Mouse (Mus musculus) midbrain, embryonic 11.5 days (tissue): ENCODE measurements around the gene Stx18. TPM values are rescaled to one million over a fixed set of nuclear protein-coding genes. Genes with fewer than 3 reads are reported as not detected.

Experiments
- ATAC-seq: fragments of 200-750 bp; cut with Nextera tagmentation; 2 replicates; pipeline ENCODE4 v1.8.0; 2017; ENCODE audit warnings: moderate TSS enrichment, moderate library complexity; ENCODE audit not compliant: low FRiP score
- DNase-seq: peaks from one replicate; pipeline ENCODE4 v3.0.0; 2015; ENCODE audit warnings: low spot score; ENCODE audit errors: missing footprints
- H3K27ac ChIP-seq: fragments of 300-500 bp; sonication (generic); 2 replicates; pipeline ENCODE4 v1.5.1; 2014; ENCODE audit warnings: low read depth, low read length
- H3K27me3 ChIP-seq: fragments of 300-500 bp; sonication (generic); 2 replicates; pipeline ENCODE4 v1.6.1; 2014; ENCODE audit warnings: mild to moderate bottlenecking, low read length, moderate library complexity, mixed read lengths; ENCODE audit not compliant: control insufficient read depth, insufficient read depth
- H3K36me3 ChIP-seq: fragments of 300-500 bp; sonication (generic); 2 replicates; pipeline ENCODE4 v1.6.1; 2014; ENCODE audit warnings: mild to moderate bottlenecking, low read length, moderate library complexity, mixed read lengths; ENCODE audit not compliant: control insufficient read depth, insufficient read depth
- H3K4me1 ChIP-seq: fragments of 300-500 bp; sonication (generic); 2 replicates; pipeline ENCODE4 v1.6.1; 2014; ENCODE audit warnings: low read length; ENCODE audit not compliant: control insufficient read depth, insufficient read depth
- H3K4me2 ChIP-seq: fragments of 300-500 bp; sonication (generic); 2 replicates; pipeline ENCODE4 v1.6.1; 2014; ENCODE audit warnings: mild to moderate bottlenecking, moderate library complexity
- H3K4me3 ChIP-seq: fragments of 300-500 bp; sonication (generic); 2 replicates; pipeline ENCODE4 v1.5.1; 2014; ENCODE audit warnings: low read depth, low read length
- H3K9ac ChIP-seq: fragments of 300-500 bp; sonication (generic); 2 replicates; pipeline ENCODE4 v1.6.1; 2014; ENCODE audit warnings: low read length
- H3K9me3 ChIP-seq: fragments of 300-500 bp; sonication (generic); 2 replicates; pipeline ENCODE4 v1.6.1; 2016; ENCODE audit warnings: low read length; ENCODE audit not compliant: control insufficient read depth
- WGBS: fragments of 180-500 bp; shearing (Covaris S2); extraction: QIAGEN DNeasy Blood & Tissue Kit; methylation state at CpG from one replicate; pipeline ENCODE4 v1.1.7; 2014; 5-methylcytosine and 5-hydroxymethylcytosine counted together
- polyA plus RNA-seq: library from polyadenylated mRNA; unstranded; fragments of >200 nt; fragmentation: Nextera tagmentation; extraction: Ambion mirVana; gene quantifications from 2 replicates; pipeline ENCODE4 v1.2.1, GENCODE M21; 2014

The Stx18 gene
- polyA plus RNA-seq, 1 experiment from 2014 or later: 48.6 TPM

GRCm38 (mm10) chr5:38099139-38099676, 60.7 kb downstream of the Stx18 start:
- no peak for DNase-seq
- Histone ChIP-seq H3K4me1 (no peaks in the 10 kb centered on the region), H3K27ac (no peak overlapping the region), H3K27me3 (no peaks in the 10 kb centered on the region), H3K9ac (no peak overlapping the region), H3K36me3 (no peaks in the 10 kb centered on the region), H3K9me3 (no peaks in the 10 kb centered on the region), H3K4me2 (no peak overlapping the region), H3K4me3 (no peak overlapping the region)
- WGBS: 89% methylated on average over 2 of the region's 2 CpGs
- ATAC-seq: no peak

GRCm38 (mm10) chr5:38102945-38103344, 64.4 kb downstream of the Stx18 start:
- Histone ChIP-seq H3K4me2 (no peak overlapping the region), H3K9me3 (no peaks in the 10 kb centered on the region), H3K27me3 (no peaks in the 10 kb centered on the region), H3K36me3 (no peaks in the 10 kb centered on the region), H3K9ac (no peak overlapping the region), H3K4me3 (no peak overlapping the region), H3K4me1 (no peaks in the 10 kb centered on the region), H3K27ac (no peak overlapping the region)
- DNase-seq: no peak
- WGBS: 79% methylated on average over 2 of the region's 2 CpGs
- no peak for ATAC-seq

DNA sequence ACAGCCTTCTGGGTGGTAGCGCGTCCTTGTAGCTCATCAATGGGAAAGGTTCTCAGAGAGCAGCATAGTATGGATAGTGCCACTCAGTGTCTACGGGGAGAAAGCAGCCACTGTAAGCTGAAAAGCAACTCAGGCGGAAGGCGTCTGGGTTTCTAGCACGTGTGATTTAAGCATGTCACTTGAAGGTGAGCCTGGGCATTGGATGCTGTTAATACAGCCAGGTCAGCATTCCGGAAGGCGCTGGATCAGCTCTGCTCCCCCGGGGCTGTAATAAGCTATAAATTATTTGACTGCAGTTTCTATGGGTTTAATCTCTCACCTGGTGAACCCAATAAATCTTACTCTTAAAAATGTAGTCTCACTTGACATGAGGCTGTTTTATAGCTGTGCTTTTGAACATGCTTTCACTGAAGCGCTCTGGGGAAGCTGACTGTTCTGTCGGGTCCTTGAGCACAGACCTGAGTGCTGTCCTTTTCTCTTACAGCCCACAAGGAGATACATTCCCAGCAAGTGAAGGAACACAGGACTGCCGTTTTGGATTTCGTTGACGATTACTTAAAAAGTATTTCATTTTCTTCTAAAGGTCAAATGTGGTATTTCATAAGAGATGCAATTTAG, 67.6 kb downstream of the Stx18 start:
- H3K4me3 ChIP-seq: no peak overlapping the region
- H3K36me3 ChIP-seq: no peaks in the 10 kb centered on the region
- DNase-seq: no peak
- H3K9me3 ChIP-seq: no peaks in the 10 kb centered on the region
- no peaks in the 10 kb centered on the region for H3K27me3 ChIP-seq
- H3K4me1 ChIP-seq: no peaks in the 10 kb centered on the region
- no peak overlapping the region for H3K4me2 ChIP-seq
- H3K27ac ChIP-seq: no peak overlapping the region
- WGBS: 95% methylated on average over 14 of the region's 14 CpGs
- no peak overlapping the region for H3K9ac ChIP-seq
- ATAC-seq: no peak

GRCm38 (mm10) chr5:38106807-38107206, 68.3 kb downstream of the Stx18 start:
- WGBS: 85% methylated on average over 10 of the region's 10 CpGs
- Histone ChIP-seq H3K9me3 (no peaks in the 10 kb centered on the region), H3K36me3 (no peaks in the 10 kb centered on the region), H3K27ac (no peak overlapping the region), H3K4me2 (no peak overlapping the region), H3K9ac (no peak overlapping the region), H3K4me3 (no peak overlapping the region), H3K27me3 (no peaks in the 10 kb centered on the region), H3K4me1 (no peaks in the 10 kb centered on the region)
- ATAC-seq (no peak), DNase-seq (no peak)

GRCm38 (mm10) chr5:38114526-38114925, 76.0 kb downstream of the Stx18 start:
- no peaks in the 10 kb centered on the region for H3K9me3 ChIP-seq

GRCm38 (mm10) chr5:38117056-38117455, 78.5 kb downstream of the Stx18 start:
- H3K36me3 ChIP-seq: peaks cover 6% of the 10 kb centered on the region; the same call in 1 of the 2 replicates
- H3K4me3 ChIP-seq: no peak overlapping the region
- H3K27me3 ChIP-seq: no peaks in the 10 kb centered on the region
- 83% methylated on average over 1 of the region's 1 CpGs for WGBS
- no peak overlapping the region for H3K27ac ChIP-seq
- H3K9me3 ChIP-seq: no peaks in the 10 kb centered on the region
- no peak overlapping the region for H3K9ac ChIP-seq
- ATAC-seq (no peak), DNase-seq (no peak)
- no peaks in the 10 kb centered on the region for H3K4me1 ChIP-seq
- H3K4me2 ChIP-seq: no peak overlapping the region

More at GRCm38 (mm10) chr5:38114526-38114925, 76.0 kb downstream of the Stx18 start:
- WGBS: 94% methylated on average over 2 of the region's 2 CpGs
- ATAC-seq: no peak
- no peak overlapping the region for H3K4me3 ChIP-seq
- H3K27me3 ChIP-seq: no peaks in the 10 kb centered on the region
- no peak overlapping the region for H3K27ac ChIP-seq
- no peaks in the 10 kb centered on the region for H3K4me1 ChIP-seq
- no peak for DNase-seq
- no peak overlapping the region for H3K9ac ChIP-seq
- peaks cover 6% of the 10 kb centered on the region; the same call in 1 of the 2 replicates for H3K36me3 ChIP-seq
- H3K4me2 ChIP-seq: no peak overlapping the region

GRCm38 (mm10) chr5:38119268-38119667, 80.7 kb downstream of the Stx18 start:
- ATAC-seq: no peak
- H3K27me3 ChIP-seq: no peaks in the 10 kb centered on the region
- peaks cover 6% of the 10 kb centered on the region; the same call in 1 of the 2 replicates for H3K36me3 ChIP-seq
- 90% methylated on average over 5 of the region's 5 CpGs for WGBS
- H3K4me3 ChIP-seq: no peak overlapping the region
- H3K27ac ChIP-seq: no peak overlapping the region
- no peak overlapping the region for H3K4me2 ChIP-seq
- H3K9me3 ChIP-seq: no peaks in the 10 kb centered on the region
- no peak overlapping the region for H3K9ac ChIP-seq
- DNase-seq: no peak
- no peaks in the 10 kb centered on the region for H3K4me1 ChIP-seq

DNA sequence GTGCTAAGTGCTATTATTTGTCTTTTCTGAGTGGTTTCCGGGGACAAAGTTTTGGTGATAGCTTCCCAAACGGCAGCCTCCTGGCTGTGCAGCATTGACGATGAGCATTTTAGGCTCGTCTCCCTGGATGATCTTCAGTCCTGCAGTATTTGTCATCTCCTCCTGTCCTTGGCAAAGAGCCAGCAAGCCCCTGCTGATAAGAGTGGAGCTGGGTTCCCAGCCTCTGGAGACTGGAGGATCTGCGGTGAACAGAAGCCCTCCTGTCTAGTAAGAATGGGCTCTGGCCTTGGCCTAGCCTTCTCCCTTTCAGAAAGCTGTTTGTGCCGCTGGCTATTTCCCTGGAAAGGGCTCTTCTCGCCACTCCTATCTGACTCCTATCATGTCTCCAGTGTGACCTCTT, 83.2 kb downstream of the Stx18 start:
- Histone ChIP-seq H3K9ac (no peak overlapping the region), H3K4me3 (no peak overlapping the region), H3K4me1 (no peaks in the 10 kb centered on the region), H3K27me3 (no peaks in the 10 kb centered on the region), H3K9me3 (no peaks in the 10 kb centered on the region), H3K36me3 (peaks cover 2% of the 10 kb centered on the region; the same call in 1 of the 2 replicates), H3K27ac (no peak overlapping the region), H3K4me2 (no peak overlapping the region)
- ATAC-seq (no peak), DNase-seq (no peak)
- 93% methylated on average over 7 of the region's 7 CpGs for WGBS

DNA sequence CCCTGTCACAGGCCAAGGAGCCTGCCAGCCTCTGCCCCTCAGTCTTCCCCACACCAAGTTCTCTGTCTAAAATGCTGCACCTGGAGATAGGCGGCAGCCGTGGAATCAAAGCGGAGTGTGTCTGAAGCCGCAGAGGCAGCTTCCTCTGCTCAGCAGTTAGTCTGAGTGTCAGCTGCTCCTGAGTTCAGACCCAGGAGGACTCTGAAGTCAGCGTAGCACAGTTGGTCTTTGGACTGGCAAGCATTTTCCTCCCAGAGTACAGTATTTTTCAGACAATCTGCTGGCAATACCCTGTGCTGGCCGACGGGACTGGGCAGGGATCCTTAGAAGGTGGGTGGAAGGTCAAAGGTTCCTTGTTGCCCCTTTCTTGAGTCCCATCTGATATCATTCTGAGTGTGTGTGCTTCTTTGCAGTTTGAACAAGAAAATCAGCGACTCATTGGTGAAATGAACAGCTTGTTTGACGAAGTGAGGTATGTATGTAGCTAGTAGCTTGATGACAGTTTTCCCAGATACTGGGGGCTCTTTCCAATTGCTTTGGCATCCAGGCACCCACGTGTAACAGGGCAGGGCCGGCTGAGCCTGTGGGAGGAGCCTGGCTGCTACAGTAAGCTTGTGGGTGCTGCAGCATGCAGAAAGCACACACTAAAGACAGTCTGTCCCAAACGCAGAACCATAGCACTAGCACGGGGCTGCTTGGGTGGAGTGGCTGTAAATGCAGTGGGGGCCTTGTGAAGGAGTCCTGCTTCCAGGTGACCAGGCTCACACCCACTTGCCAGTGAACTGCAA, 88.2 kb downstream of the Stx18 start:
- Histone ChIP-seq H3K4me3 (no peak overlapping the region), H3K27ac (no peak overlapping the region), H3K27me3 (no peaks in the 10 kb centered on the region), H3K9me3 (no peaks in the 10 kb centered on the region), H3K9ac (no peak overlapping the region), H3K4me1 (no peaks in the 10 kb centered on the region), H3K4me2 (no peak overlapping the region), H3K36me3 (peaks cover 4% of the 10 kb centered on the region; the same call in 1 of the 2 replicates)
- 87% methylated on average over 13 of the region's 13 CpGs for WGBS
- DNase-seq: no peak
- ATAC-seq: no peak
